Mouse (Mus musculus): ENCODE results near the gene Rasl2-9.
"Not testable (repeated sequence)": the region's sequence is repeated elsewhere in the genome, so short reads cannot be mapped to it uniquely, and the experiment has no call there.

Rasl2-9 gene

DNA sequence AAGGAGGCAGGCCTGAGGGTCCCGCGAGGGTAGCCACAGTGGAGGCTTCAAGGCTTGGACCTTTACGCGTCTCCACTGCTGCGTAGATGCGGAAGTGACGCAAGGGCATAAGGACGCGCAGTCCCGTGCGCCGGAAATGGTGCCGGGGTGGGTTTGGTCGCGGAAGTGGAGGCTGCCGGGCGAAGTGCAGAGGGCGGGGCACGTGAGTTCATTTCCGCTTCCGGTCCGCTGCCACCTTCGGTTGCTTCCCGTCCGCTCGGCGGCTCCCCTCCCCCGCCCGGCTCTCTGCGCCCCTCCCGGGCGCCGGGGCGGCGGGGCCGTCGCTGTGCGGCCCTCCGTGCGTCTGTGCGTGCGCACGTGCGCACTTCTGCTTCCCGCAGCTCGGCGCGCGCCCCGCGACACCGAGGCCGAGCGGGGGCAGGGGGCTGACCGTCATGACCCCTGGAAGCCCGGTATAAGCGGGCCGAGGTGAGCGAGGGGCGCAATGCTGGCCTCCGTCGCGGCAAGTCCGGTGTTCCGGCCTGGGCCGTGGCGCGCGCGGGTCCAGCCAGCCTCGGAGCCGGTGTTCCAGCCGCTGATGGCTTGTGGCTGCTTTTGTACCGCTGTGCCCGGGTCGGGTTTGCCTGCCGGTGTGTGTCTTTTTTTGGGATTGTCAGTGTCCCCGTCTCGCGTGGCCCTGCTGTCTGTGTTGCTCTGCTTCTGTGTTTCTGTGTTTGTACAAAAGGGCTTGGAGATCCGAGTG is 45.6 kb downstream of the Rasl2-9 start, which contains the start of gene Epn1:
TSS of gene Epn1 (plus strand) at position 226 of the 742 bp plus-strand sequence.
- peak; percentile 98 for DNase-seq

DNA sequence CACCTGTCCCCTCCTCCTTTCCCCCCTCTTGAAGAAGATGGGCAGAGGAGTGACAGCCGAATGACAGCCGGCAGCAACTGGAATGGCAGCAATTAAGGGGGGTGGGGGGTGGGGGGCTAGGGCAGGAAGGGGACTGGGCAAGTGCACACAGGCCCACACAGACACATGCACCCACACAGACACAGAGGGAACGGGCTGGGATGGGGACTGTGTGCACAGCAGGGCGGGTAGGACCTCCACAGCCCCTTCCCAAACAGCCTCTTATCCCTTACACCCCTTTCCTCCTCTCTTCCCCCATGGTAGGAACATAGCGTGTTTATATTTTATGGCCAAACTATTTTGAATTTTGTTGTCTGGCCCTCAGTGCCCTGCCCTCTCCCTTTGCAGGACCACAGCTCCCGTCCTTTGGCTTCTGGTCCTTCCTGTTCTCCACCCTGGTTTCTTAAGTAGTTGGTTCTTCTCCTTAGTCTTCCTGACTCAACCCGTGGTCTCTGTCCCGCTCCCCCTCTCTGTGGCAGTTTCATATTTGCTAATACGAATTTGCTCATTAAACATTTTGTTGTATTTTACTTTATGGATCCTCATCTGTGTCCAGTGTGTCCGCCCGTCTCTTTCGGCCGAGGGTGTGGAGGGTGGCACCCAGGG is 46.3 kb downstream of the Rasl2-9 start:
- not testable (repeated sequence) for DNase-seq

DNA sequence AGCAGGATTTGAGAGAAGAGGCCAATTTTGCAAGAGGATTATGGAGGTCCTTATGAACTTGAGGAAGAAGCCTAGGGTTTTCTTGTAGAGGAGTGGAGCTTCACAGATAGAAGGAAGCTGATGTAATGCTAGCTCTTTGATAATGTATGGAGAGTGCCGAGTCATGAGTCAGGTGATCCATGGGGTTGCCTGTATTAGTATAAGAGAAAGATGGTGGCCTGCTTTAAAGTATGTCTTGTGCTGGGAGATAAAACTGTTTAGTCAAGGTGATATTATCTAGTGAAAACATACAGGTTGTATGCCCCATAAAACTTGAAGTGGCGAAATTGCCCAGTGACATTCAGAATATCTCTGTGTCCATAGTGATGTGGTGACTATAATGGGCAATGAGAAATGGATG is 48.8 kb downstream of the Rasl2-9 start:
- DNase-seq: no peak

DNA sequence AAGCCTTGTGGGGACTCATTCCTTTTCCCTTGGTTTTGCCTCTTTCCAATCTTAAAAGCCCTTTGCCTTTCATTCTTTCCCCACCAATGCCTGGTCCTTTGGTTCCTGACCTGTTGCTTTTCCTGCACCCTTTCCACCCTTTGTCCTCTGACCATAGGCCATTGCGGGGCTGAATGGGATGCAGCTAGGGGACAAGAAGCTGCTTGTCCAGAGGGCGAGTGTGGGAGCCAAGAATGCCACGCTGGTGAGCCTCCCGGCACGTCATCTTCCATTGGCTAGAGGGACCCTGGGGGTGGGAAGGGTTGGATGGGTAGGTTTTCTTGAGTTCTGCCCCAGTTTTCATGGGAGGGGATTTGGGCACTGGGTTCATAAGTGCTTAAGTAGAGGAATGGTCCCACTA is 50.8 kb downstream of the Rasl2-9 start:
- DNase-seq: no peak
